Mouse (Mus musculus) liver, adult 2 months (tissue): ENCODE data around the gene Cog8. TPM values are rescaled to one million over a fixed set of nuclear protein-coding genes. Genes with fewer than 3 reads are reported as not detected.

Experiments
- DNase-seq: peaks from one replicate; pipeline ENCODE4 v3.0.0-alpha.2; 2011; ENCODE audit warnings: low read depth, low spot score; ENCODE audit errors: extremely low read depth
- H3K27ac ChIP-seq: fragments of 200-500 bp; replicated peaks from 2 replicates; pipeline ENCODE4 v1.5.1; 2012; ENCODE audit warnings: low read depth, mild to moderate bottlenecking, control low read depth, inconsistent platforms, low read length; ENCODE audit not compliant: insufficient read depth
- H3K27me3 ChIP-seq: fragments of 200-500 bp; 2 replicates; pipeline ENCODE4 v1.6.1; 2012; ENCODE audit warnings: mild to moderate bottlenecking, moderate library complexity, low read length, inconsistent platforms; ENCODE audit not compliant: control insufficient read depth, insufficient read depth
- H3K36me3 ChIP-seq: fragments of 200-500 bp; 2 replicates; pipeline ENCODE4 v1.6.1; 2012; ENCODE audit warnings: low read length, inconsistent platforms; ENCODE audit not compliant: control insufficient read depth, insufficient read depth
- H3K4me1 ChIP-seq: fragments of 200-500 bp; 2 replicates; pipeline ENCODE4 v1.6.1; 2011; ENCODE audit warnings: low read length; ENCODE audit not compliant: control insufficient read depth, insufficient read depth
- H3K4me3 ChIP-seq: fragments of 200-500 bp; 2 replicates; pipeline ENCODE4 v1.5.1; 2011; ENCODE audit warnings: low read depth, mild to moderate bottlenecking, control low read depth, low read length, moderate library complexity; ENCODE audit not compliant: insufficient read depth
- H3K79me2 ChIP-seq: fragments of 200-500 bp; 2 replicates; pipeline ENCODE4 v1.6.1; 2012; ENCODE audit warnings: inconsistent platforms, mild to moderate bottlenecking, low read length, moderate library complexity; ENCODE audit not compliant: control insufficient read depth, insufficient read depth
- H3K9ac ChIP-seq: fragments of 200-500 bp; 2 replicates; pipeline ENCODE4 v1.6.1; 2012; ENCODE audit warnings: low read depth, mild to moderate bottlenecking, control low read depth, inconsistent platforms, low read length
- CTCF ChIP-seq: fragments of 200-500 bp; IDR thresholded peaks from 2 replicates; pipeline ENCODE4 v1.5.1; 2011; ENCODE audit warnings: low read depth, low read length, control low read depth
- POLR2A ChIP-seq: fragments of 200-500 bp; IDR thresholded peaks from 2 replicates; pipeline ENCODE4 v1.6.1; 2011; ENCODE audit warnings: low read length, control low read depth; ENCODE audit not compliant: insufficient read depth; ENCODE audit errors: extremely low read depth
- WGBS: fragments of 180-500 bp; shearing (Covaris S2); methylation state at CpG from one replicate; pipeline ENCODE4 v1.1.7; 2018; 5-methylcytosine and 5-hydroxymethylcytosine counted together
- polyA plus RNA-seq: library from polyadenylated mRNA; depleted of rRNA; stranded (reverse); fragments of >200 nt; gene quantifications from 2 replicates; pipeline ENCODE4 v1.2.3, GENCODE M21; 2012
- total RNA-seq: library from RNA; depleted of rRNA; stranded (reverse); fragments of >200 nt; gene quantifications from 2 replicates; pipeline ENCODE4 v1.2.3, GENCODE M21; 2014

The Cog8 gene
- total and polyA plus RNA-seq, 2 experiments: 11.6 to 27.0 TPM

DNA sequence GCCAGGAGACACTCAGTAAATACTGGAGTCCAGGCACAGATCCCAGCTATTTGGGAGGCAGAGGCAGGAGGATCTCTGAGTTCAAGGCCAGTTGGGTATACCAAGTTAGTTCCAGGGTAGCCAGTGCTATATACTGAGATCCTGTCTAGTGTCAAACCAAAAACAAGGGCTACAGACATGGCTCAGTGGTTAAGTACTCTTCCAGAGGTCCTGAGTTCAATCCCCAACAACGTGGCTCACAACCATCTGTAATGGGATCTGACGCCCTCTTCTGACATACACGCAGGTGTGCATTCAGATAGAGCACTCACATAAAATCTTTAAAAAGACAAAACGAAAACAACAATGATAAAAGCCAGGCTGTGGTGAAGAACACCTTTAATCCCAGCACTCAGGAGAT lies 7.0 kb downstream of the Cog8 start:
- H3K36me3 ChIP-seq: peaks cover 46% of the 10 kb centered on the region
- peaks cover 8% of the 10 kb centered on the region; the same call in 1 of the 2 replicates for H3K4me1 ChIP-seq
- H3K79me2 ChIP-seq: peaks cover 5% of the 10 kb centered on the region; the same call in 1 of the 2 replicates
- DNase-seq: no peak
- no peak overlapping the region for H3K4me3 ChIP-seq
- H3K27ac ChIP-seq: no peak overlapping the region
- H3K9ac ChIP-seq: no peak overlapping the region
- 90% methylated on average over 4 of the region's 4 CpGs for WGBS
- TF ChIP-seq CTCF: no peak
- TF ChIP-seq POLR2A: no peak
- H3K27me3 ChIP-seq: no peaks in the 10 kb centered on the region

GRCm38 (mm10) chr8:107048061-107048941 lies 8.2 kb downstream of the Cog8 start, which contains the start of gene Pdf:
Pdf (minus strand) TSS chr8:107048614.
- Histone ChIP-seq H3K36me3 (peaks cover 54% of the 10 kb centered on the region), H3K27me3 (no peaks in the 10 kb centered on the region), H3K4me3 (peak within 1 kb of the TSS; percentile 74), H3K79me2 (peaks cover 5% of the 10 kb centered on the region; the same call in 1 of the 2 replicates), H3K27ac (peak within 1 kb of the TSS; percentile 72), H3K4me1 (peaks cover 12% of the 10 kb centered on the region), H3K9ac (peak within 1 kb of the TSS; percentile 92)
- peak; percentile 78 for DNase-seq
- TF ChIP-seq CTCF: no peak
- TF ChIP-seq POLR2A: no peak
- 9% methylated on average over 87 of the region's 87 CpGs for WGBS

DNA sequence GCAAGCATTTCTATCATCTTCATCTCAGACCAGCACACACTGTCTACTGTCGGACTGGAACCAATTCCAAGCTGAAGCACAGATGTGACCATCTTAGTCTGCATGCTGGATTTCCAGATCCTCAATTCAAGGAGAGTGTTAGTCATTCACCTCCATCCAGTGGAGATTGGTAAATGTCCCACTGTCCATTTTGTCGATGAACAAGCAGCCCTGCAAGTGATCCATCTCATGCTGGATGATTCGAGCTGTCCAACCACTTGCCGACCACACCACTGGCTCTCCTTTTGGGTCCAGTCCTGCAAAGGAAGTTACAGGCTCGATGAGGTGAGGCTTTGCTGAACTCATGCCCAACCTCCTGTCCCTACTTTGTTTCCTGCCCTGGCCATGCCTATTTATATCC lies 9.5 kb downstream of the Cog8 start:
- TF ChIP-seq POLR2A (no peak), CTCF (no peak)
- no peak for DNase-seq
- Histone ChIP-seq H3K4me3 (no peak overlapping the region), H3K4me1 (peaks cover 12% of the 10 kb centered on the region), H3K27me3 (no peaks in the 10 kb centered on the region), H3K9ac (no peak overlapping the region; the same call in 1 of the 2 replicates), H3K36me3 (peaks cover 51% of the 10 kb centered on the region), H3K79me2 (peaks cover 5% of the 10 kb centered on the region; the same call in 1 of the 2 replicates), H3K27ac (no peak overlapping the region)
- 71% methylated on average over 5 of the region's 5 CpGs for WGBS

DNA sequence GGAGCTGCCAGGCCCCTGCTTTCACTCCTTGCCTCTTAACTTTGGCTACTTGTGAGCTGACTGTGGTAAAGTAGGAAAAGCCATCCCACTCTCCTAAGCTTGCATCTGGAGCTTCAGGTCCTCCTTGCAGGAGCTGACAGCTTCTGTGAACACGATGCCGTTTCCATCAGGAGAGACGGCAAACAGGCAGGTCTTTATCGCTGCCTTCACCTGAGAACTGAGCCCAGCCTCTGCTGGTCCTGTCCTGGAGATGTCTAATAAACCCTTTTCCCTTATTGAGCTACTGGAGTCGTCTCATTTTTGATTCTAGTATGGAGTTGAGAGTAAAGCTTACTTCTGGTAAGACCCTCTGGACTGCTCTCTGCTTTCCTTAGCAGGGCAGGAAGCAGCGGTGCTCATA lies 11.0 kb downstream of the Cog8 start:
- no peak for DNase-seq
- no peak overlapping the region for H3K27ac ChIP-seq
- H3K36me3 ChIP-seq: peaks cover 54% of the 10 kb centered on the region
- peaks cover 12% of the 10 kb centered on the region for H3K4me1 ChIP-seq
- H3K27me3 ChIP-seq: no peaks in the 10 kb centered on the region
- no peak overlapping the region for H3K9ac ChIP-seq
- TF ChIP-seq POLR2A (no peak), CTCF (no peak)
- 91% methylated on average over 6 of the region's 6 CpGs for WGBS
- peaks cover 5% of the 10 kb centered on the region; the same call in 1 of the 2 replicates for H3K79me2 ChIP-seq
- no peak overlapping the region for H3K4me3 ChIP-seq

DNA sequence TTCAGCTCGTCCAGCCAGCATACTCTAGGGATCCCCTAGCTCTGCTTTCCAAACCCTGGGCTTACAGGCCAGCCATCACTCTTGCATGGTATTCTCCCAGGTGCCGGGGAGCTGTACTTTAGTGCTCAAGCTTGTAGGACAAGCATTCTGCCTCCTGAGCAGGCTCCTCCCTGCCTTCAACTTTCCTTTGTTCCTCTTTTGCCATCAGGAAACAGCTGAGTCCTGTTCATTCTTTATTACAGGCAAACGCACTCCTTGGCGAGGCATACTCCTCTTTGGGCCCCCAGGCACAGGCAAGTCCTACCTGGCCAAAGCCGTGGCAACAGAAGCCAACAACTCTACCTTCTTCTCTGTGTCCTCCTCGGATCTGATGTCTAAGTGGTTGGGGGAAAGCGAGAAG lies 15.9 kb downstream of the Cog8 start:
- DNase-seq: no peak
- WGBS: 88% methylated on average over 7 of the region's 7 CpGs

GRCm38 (mm10) chr8:107036626-107037025 lies 19.9 kb downstream of the Cog8 start:
- Histone ChIP-seq H3K4me1 (peaks cover 2% of the 10 kb centered on the region), H3K4me3 (no peak overlapping the region), H3K79me2 (peaks cover 18% of the 10 kb centered on the region), H3K27me3 (no peaks in the 10 kb centered on the region), H3K9ac (no peak overlapping the region), H3K27ac (no peak overlapping the region), H3K36me3 (peaks cover 26% of the 10 kb centered on the region)
- no peak for DNase-seq
- TF ChIP-seq POLR2A: no peak
- TF ChIP-seq CTCF: no peak
- 55% methylated on average over 8 of the region's 8 CpGs for WGBS

More for the DNA sequence above, 15.9 kb downstream of the Cog8 start:
- Histone ChIP-seq H3K27ac (no peak overlapping the region), H3K36me3 (peaks cover 57% of the 10 kb centered on the region), H3K4me3 (no peak overlapping the region), H3K79me2 (no peaks in the 10 kb centered on the region), H3K4me1 (peaks cover 5% of the 10 kb centered on the region), H3K9ac (no peak overlapping the region), H3K27me3 (no peaks in the 10 kb centered on the region)
- TF ChIP-seq POLR2A: no peak
- TF ChIP-seq CTCF: no peak
